Mouse (Mus musculus): Measurements from ENCODE around the gene Basp1. TPM values are rescaled to one million over a fixed set of nuclear protein-coding genes. Genes with fewer than 3 reads are reported as not detected.

The Basp1 gene
- polyA plus RNA-seq, 1 experiment: 13.9 TPM

DNA sequence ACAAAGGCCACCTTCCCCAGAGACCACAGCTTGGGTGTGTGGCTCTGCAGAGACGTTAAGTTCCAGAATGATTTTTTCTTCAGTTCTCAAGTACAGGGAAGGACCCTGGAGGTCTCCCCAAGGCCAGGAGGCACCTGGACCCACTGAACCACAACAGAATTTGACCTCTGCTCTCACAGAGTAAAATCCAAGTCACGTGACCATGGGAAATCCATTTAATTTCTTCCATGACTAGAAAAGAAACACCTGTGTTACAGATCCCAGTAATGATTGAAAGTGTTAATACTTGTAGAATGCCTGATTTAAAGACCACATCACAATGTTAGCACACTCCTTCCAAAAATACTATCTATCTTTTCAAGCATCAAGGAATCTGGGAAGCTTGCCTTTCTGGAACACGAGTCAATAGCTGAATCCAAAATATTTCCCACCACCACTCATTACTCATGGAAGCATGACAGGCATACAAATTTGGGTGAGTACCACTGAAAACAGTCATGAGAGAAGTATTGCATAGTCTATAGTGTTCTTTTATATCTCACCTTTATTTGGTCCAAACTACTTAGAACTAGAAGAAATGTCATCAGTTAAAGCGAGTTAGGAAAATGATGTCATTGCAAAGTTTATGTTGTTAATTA is 35.3 kb upstream of the Basp1 start:
- WGBS: 89% methylated on average over 4 of the region's 4 CpGs
- no peaks in the 10 kb centered on the region for H3K27me3 ChIP-seq (ENCODE audit: control insufficient read depth, insufficient read depth, low read length)
- TF ChIP-seq CTCF (IDR thresholded peaks at IDR 0.05; ENCODE audit: borderline replicate concordance, control insufficient read depth, extremely low read depth, insufficient read depth, low read length, poor library complexity): no peak
- no peak for TF ChIP-seq POLR2A (IDR thresholded peaks at IDR 0.05; ENCODE audit: control insufficient read depth, extremely low read depth, insufficient read depth, low read length, poor library complexity)
- DNase-seq: no peak
- no peaks in the 10 kb centered on the region for H3K36me3 ChIP-seq (ENCODE audit: control insufficient read depth, insufficient read depth, low read length)
- no peaks in the 10 kb centered on the region for H3K4me1 ChIP-seq (replicated peaks; ENCODE audit: control insufficient read depth, insufficient read depth, low read length)
- H3K27ac ChIP-seq (ENCODE audit: control insufficient read depth, insufficient read depth, low read length): no peak overlapping the region
- no peak overlapping the region for H3K4me3 ChIP-seq (ENCODE audit: control insufficient read depth, insufficient read depth, low read length)

DNA sequence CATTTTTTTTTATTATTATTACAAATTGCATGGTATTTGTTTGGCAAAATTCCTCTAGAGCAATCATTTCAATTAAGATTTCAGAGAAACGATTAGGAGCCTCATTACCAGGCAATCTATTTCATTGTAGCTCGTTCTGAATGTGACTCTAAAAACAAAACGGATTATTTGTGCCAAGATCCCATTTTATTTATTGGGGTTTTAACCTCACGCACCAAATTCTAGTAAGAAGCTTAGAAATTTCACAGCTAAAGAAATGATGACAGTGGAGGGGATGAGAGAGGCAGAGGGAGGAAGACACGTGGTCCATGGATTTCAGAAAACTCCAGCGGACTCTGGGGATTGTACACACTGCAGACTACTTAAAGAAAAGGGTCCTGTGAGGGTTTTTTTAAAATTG is 33.6 kb upstream of the Basp1 start:
- H3K27ac ChIP-seq (ENCODE audit: control insufficient read depth, insufficient read depth, low read length): no peak overlapping the region
- H3K4me3 ChIP-seq (ENCODE audit: control insufficient read depth, insufficient read depth, low read length): no peak overlapping the region
- no peaks in the 10 kb centered on the region for H3K27me3 ChIP-seq (ENCODE audit: control insufficient read depth, insufficient read depth, low read length)
- no peaks in the 10 kb centered on the region for H3K36me3 ChIP-seq (ENCODE audit: control insufficient read depth, insufficient read depth, low read length)
- TF ChIP-seq CTCF (IDR thresholded peaks at IDR 0.05; ENCODE audit: borderline replicate concordance, control insufficient read depth, extremely low read depth, insufficient read depth, low read length, poor library complexity) (no peak), POLR2A (IDR thresholded peaks at IDR 0.05; ENCODE audit: control insufficient read depth, extremely low read depth, insufficient read depth, low read length, poor library complexity) (no peak)
- no peaks in the 10 kb centered on the region for H3K4me1 ChIP-seq (replicated peaks; ENCODE audit: control insufficient read depth, insufficient read depth, low read length)
- no peak for DNase-seq
- 94% methylated on average over 6 of the region's 6 CpGs for WGBS

DNA sequence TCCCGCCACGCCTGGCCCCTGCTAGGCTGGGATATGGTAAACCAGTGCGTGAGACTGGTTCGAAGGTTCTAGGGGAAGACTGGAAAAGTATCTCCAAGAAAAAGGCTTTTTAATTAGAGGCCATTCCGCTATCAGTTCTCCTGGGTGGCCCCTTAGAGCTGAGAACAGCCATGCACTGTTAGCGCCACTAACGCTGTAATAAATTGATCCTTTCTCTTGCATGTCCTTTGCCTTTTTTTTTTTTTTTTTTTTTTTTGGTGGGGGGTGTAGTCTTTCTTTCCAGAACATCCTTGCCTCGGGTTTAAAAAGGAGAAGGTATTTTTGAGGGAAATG is 32.6 kb upstream of the Basp1 start:
- no peak for DNase-seq
- H3K27me3 ChIP-seq (ENCODE audit: control insufficient read depth, insufficient read depth, low read length): no peaks in the 10 kb centered on the region
- no peak overlapping the region for H3K27ac ChIP-seq (ENCODE audit: control insufficient read depth, insufficient read depth, low read length)
- no peak for TF ChIP-seq POLR2A (IDR thresholded peaks at IDR 0.05; ENCODE audit: control insufficient read depth, extremely low read depth, insufficient read depth, low read length, poor library complexity)
- WGBS: 88% methylated on average over 8 of the region's 8 CpGs
- 0 out of 2 replicates have a peak, but pooled peaks cover 4% of the 10 kb centered on the region for H3K4me1 ChIP-seq (replicated peaks; ENCODE audit: control insufficient read depth, insufficient read depth, low read length)
- no peak overlapping the region for H3K4me3 ChIP-seq (ENCODE audit: control insufficient read depth, insufficient read depth, low read length)
- H3K36me3 ChIP-seq (ENCODE audit: control insufficient read depth, insufficient read depth, low read length): no peaks in the 10 kb centered on the region

DNA sequence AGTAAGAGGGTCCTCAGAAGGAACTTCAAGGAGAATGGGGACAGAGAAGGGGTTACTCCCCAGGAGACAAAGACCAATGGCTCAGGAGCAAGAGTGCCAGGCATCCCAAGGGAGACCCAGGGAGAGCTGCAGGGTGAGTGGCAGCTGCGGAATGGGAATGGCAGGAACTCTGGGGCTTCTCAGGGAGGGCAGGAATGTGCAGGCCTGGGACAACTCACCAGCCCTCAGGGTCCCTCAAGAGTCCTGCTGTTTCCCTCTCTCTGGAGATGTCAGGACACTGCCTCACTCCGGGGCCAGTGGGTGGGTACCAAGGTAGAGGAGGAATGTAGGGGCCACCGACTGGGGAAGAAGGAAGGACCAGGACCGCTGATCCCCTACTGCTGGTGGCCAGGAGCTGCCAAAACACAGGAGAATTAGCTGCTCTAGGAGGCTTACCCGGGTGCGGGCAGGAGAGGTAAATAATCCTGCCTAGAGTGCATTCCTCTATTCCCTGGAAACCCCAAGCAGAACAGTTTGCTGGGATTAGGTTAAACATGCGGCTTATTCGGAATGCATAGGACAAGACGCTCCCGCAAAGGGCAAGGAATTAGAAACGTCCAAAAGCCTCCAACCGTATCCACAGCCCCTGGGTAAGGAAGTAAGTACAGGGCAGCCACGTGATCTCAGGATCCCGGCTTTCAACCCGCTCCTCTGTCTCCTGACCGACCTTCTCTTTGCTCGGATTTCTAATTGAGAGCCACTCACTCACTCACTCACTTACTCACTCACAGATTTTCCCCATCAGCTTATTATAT is 32.0 kb upstream of the Basp1 start:
- H3K4me3 ChIP-seq (ENCODE audit: control insufficient read depth, insufficient read depth, low read length): no peak overlapping the region
- no peaks in the 10 kb centered on the region for H3K27me3 ChIP-seq (ENCODE audit: control insufficient read depth, insufficient read depth, low read length)
- H3K36me3 ChIP-seq (ENCODE audit: control insufficient read depth, insufficient read depth, low read length): no peaks in the 10 kb centered on the region
- no peak for DNase-seq
- no peak overlapping the region for H3K27ac ChIP-seq (ENCODE audit: control insufficient read depth, insufficient read depth, low read length)
- H3K4me1 ChIP-seq (replicated peaks; ENCODE audit: control insufficient read depth, insufficient read depth, low read length): 0 out of 2 replicates have a peak, but pooled peaks cover 4% of the 10 kb centered on the region
- TF ChIP-seq CTCF (IDR thresholded peaks at IDR 0.05; ENCODE audit: borderline replicate concordance, control insufficient read depth, extremely low read depth, insufficient read depth, low read length, poor library complexity) (no peak), POLR2A (IDR thresholded peaks at IDR 0.05; ENCODE audit: control insufficient read depth, extremely low read depth, insufficient read depth, low read length, poor library complexity) (no peak)
- 77% methylated on average over 17 of the region's 17 CpGs for WGBS

DNA sequence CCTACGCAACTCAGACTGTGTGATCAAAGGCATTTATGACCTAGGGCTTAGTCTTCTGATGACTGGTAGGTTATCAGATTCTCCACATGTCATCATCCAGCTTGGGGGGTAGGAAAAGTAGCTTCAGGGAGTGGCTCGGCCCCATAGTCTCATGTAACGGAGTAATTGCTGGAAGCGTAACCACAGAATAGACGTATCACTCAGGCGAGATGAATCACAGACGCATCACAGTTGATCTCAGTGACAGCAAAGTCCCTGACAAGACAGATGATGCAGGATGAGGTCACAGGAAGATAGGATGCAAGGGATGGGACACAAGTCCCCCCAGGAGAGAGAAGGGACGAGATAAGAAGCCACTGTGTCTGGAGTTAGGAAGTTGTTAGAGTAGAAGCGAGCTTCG is 30.6 kb upstream of the Basp1 start:
- 0 out of 2 replicates have a peak, but pooled peaks cover 4% of the 10 kb centered on the region for H3K4me1 ChIP-seq (replicated peaks; ENCODE audit: control insufficient read depth, insufficient read depth, low read length)
- H3K27ac ChIP-seq (ENCODE audit: control insufficient read depth, insufficient read depth, low read length): no peak overlapping the region
- no peak overlapping the region for H3K4me3 ChIP-seq (ENCODE audit: control insufficient read depth, insufficient read depth, low read length)
- TF ChIP-seq POLR2A (IDR thresholded peaks at IDR 0.05; ENCODE audit: control insufficient read depth, extremely low read depth, insufficient read depth, low read length, poor library complexity) (no peak), CTCF (IDR thresholded peaks at IDR 0.05; ENCODE audit: borderline replicate concordance, control insufficient read depth, extremely low read depth, insufficient read depth, low read length, poor library complexity) (no peak)
- WGBS: 94% methylated on average over 10 of the region's 10 CpGs
- H3K36me3 ChIP-seq (ENCODE audit: control insufficient read depth, insufficient read depth, low read length): no peaks in the 10 kb centered on the region
- no peak for DNase-seq
- no peaks in the 10 kb centered on the region for H3K27me3 ChIP-seq (ENCODE audit: control insufficient read depth, insufficient read depth, low read length)

DNA sequence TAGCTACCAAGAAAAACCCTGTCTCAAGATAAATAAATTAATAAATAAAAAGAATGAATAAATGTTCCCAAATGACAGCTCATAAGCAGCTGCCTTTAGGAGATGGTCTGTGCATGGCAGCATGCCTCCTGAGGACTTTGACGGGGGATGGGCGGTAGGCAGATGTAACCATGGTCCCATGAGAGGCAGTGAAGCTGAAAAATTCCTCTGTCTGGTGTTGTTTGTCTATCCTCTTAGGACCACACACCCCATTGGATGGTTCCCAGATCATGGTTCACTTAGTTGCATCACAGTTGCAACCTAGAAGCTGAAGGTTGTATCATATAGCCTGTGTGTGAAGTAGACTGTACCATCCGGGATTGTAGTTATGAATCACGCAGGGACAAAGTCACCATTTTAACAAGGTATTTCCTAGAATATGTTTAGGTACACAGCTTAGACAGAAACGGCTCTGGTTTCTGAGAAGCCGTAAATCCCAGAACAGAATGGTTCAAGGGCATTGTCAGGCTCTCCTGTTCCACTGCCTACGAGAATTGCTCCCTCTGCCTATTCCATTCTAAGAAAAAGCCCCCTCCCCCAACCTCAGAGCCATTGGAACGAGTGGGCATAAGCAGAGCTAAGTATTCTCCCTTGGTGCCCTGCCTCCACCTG is 29.7 kb upstream of the Basp1 start:
- Histone ChIP-seq H3K27me3 (ENCODE audit: control insufficient read depth, insufficient read depth, low read length) (no peaks in the 10 kb centered on the region), H3K4me3 (ENCODE audit: control insufficient read depth, insufficient read depth, low read length) (no peak overlapping the region), H3K36me3 (ENCODE audit: control insufficient read depth, insufficient read depth, low read length) (no peaks in the 10 kb centered on the region), H3K27ac (ENCODE audit: control insufficient read depth, insufficient read depth, low read length) (no peak overlapping the region), H3K4me1 (replicated peaks; ENCODE audit: control insufficient read depth, insufficient read depth, low read length) (0 out of 2 replicates have a peak, but pooled peaks cover 4% of the 10 kb centered on the region)
- TF ChIP-seq POLR2A (IDR thresholded peaks at IDR 0.05; ENCODE audit: control insufficient read depth, extremely low read depth, insufficient read depth, low read length, poor library complexity) (no peak), CTCF (IDR thresholded peaks at IDR 0.05; ENCODE audit: borderline replicate concordance, control insufficient read depth, extremely low read depth, insufficient read depth, low read length, poor library complexity) (no peak)
- no peak for DNase-seq
- WGBS: 88% methylated on average over 8 of the region's 8 CpGs
